Mouse (Mus musculus): ENCODE measurements at regions not wholly inside any gene's neighbourhood (a gene's known extent, or its start where the extent isn't known, plus 50 kb on each side); places are given as distances from the start of the nearest gene placed in this dataset.

- TF ChIP-seq CTCF (conservative IDR thresholded peaks at IDR 0.05; ENCODE audit: insufficient read depth, insufficient read length, low read depth, low read length) = no peak
- no peak for TF ChIP-seq POLR2A (IDR thresholded peaks at IDR 0.05; ENCODE audit: low read depth, low read length)
Measured at GRCm38 (mm10) chr12:10079482-10079881, 290.3 kb upstream of the Nt5c1b start.
